Mouse (Mus musculus): ENCODE data around the gene Prkn.

- TF ChIP-seq GATA1 (IDR thresholded peaks at IDR 0.05; ENCODE audit: borderline replicate concordance, low read length) (no peak), FLI1 (IDR thresholded peaks at IDR 0.05; ENCODE audit: low read length) (no peak)
Measured at GRCm38 (mm10) chr17:11779547-11779946, 939.4 kb downstream of the Prkn start.
